Mouse (Mus musculus) limb, embryonic 11.5 days (tissue): ENCODE measurements around the gene Map10. TPM values are rescaled to one million over a fixed set of nuclear protein-coding genes. Genes with fewer than 3 reads are reported as not detected.

Experiments
- ATAC-seq: fragments of 200-750 bp; cut with Nextera tagmentation; 2 replicates; pipeline ENCODE4 v1.8.0; 2017; ENCODE audit warnings: low read depth; ENCODE audit not compliant: insufficient number of reproducible peaks, low FRiP score, low TSS enrichment
- DNase-seq: peaks from one replicate; pipeline ENCODE4 v3.0.0-alpha.2; 2015; ENCODE audit warnings: low spot score
- H3K27ac ChIP-seq: fragments of 300-500 bp; sonication (generic); replicated peaks from 2 replicates; pipeline ENCODE4 v1.5.1; 2014; ENCODE audit warnings: low read depth, mild to moderate bottlenecking, low read length
- H3K27me3 ChIP-seq: fragments of 300-500 bp; sonication (generic); 2 replicates; pipeline ENCODE4 v1.6.1; 2014; ENCODE audit warnings: mild to moderate bottlenecking, low read length, mixed read lengths; ENCODE audit not compliant: control insufficient read depth, insufficient read depth
- H3K36me3 ChIP-seq: fragments of 300-500 bp; sonication (generic); 2 replicates; pipeline ENCODE4 v1.6.1; 2014; ENCODE audit warnings: mild to moderate bottlenecking, low read length, moderate library complexity, mixed read lengths; ENCODE audit not compliant: control insufficient read depth, insufficient read depth
- H3K4me1 ChIP-seq: fragments of 300-500 bp; sonication (generic); 2 replicates; pipeline ENCODE4 v1.6.1; 2014; ENCODE audit warnings: low read length, mixed read lengths; ENCODE audit not compliant: control insufficient read depth, insufficient read depth
- H3K4me2 ChIP-seq: fragments of 300-500 bp; sonication (generic); 2 replicates; pipeline ENCODE4 v1.6.1; 2014; ENCODE audit warnings: low read depth, mild to moderate bottlenecking, moderate library complexity; ENCODE audit not compliant: severe bottlenecking
- H3K4me3 ChIP-seq: fragments of 300-500 bp; sonication (generic); 2 replicates; pipeline ENCODE4 v1.5.1; 2014; ENCODE audit warnings: low read depth, low read length
- H3K9ac ChIP-seq: fragments of 300-500 bp; sonication (generic); 2 replicates; pipeline ENCODE4 v1.6.1; 2014; ENCODE audit warnings: mild to moderate bottlenecking, low read length
- H3K9me3 ChIP-seq: fragments of 300-500 bp; sonication (generic); 2 replicates; pipeline ENCODE4 v1.6.1; 2016; ENCODE audit warnings: low read length; ENCODE audit not compliant: control insufficient read depth
- WGBS: fragments of 180-500 bp; shearing (Covaris S2); extraction: QIAGEN DNeasy Blood & Tissue Kit; methylation state at CpG from one replicate; pipeline ENCODE4 v1.1.7; 2014; 5-methylcytosine and 5-hydroxymethylcytosine counted together
- polyA plus RNA-seq: library from polyadenylated mRNA; unstranded; fragments of >200 nt; fragmentation: Nextera tagmentation; extraction: Ambion mirVana; gene quantifications from 2 replicates; pipeline ENCODE4 v1.2.1, GENCODE M21; 2014

Gene Map10
- polyA plus RNA-seq, 1 experiment from 2014 or later = 7.0 TPM

GRCm38 (mm10) chr8:125690961-125691360 is 21.3 kb downstream of the Map10 start:
- H3K4me2 ChIP-seq = no peak overlapping the region
- no peak overlapping the region for H3K27ac ChIP-seq
- 83% methylated on average over 3 of the region's 3 CpGs for WGBS
- ATAC-seq (no peak), DNase-seq (no peak)
- no peaks in the 10 kb centered on the region for H3K4me1 ChIP-seq
- no peak overlapping the region for H3K9ac ChIP-seq
- no peak overlapping the region for H3K4me3 ChIP-seq
- H3K9me3 ChIP-seq = no peaks in the 10 kb centered on the region
- H3K36me3 ChIP-seq = no peaks in the 10 kb centered on the region
- no peaks in the 10 kb centered on the region for H3K27me3 ChIP-seq

- Histone ChIP-seq H3K36me3 (no peaks in the 10 kb centered on the region), H3K27me3 (no peaks in the 10 kb centered on the region), H3K9me3 (no peaks in the 10 kb centered on the region), H3K9ac (no peak overlapping the region), H3K4me3 (no peak overlapping the region), H3K4me1 (no peaks in the 10 kb centered on the region), H3K27ac (no peak overlapping the region), H3K4me2 (no peak overlapping the region)
- DNase-seq (no peak), ATAC-seq (no peak)
- WGBS = 81% methylated on average over 5 of the region's 5 CpGs
Observed at GRCm38 (mm10) chr8:125692447-125692846, 22.8 kb downstream of the Map10 start.

- H3K9ac ChIP-seq = no peak overlapping the region
- H3K27me3 ChIP-seq = no peaks in the 10 kb centered on the region
- no peak overlapping the region for H3K4me3 ChIP-seq
- 86% methylated on average over 3 of the region's 3 CpGs for WGBS
- H3K4me1 ChIP-seq = no peaks in the 10 kb centered on the region
- no peaks in the 10 kb centered on the region for H3K9me3 ChIP-seq
- ATAC-seq = no peak
- H3K36me3 ChIP-seq = no peaks in the 10 kb centered on the region
- no peak overlapping the region for H3K4me2 ChIP-seq
- H3K27ac ChIP-seq = no peak overlapping the region
- no peak for DNase-seq
Observed at GRCm38 (mm10) chr8:125693197-125693596, 23.6 kb downstream of the Map10 start.

- H3K36me3 ChIP-seq = no peaks in the 10 kb centered on the region
- H3K4me2 ChIP-seq = no peak overlapping the region
- H3K4me1 ChIP-seq = no peaks in the 10 kb centered on the region
- no peak overlapping the region for H3K9ac ChIP-seq
- H3K9me3 ChIP-seq = no peaks in the 10 kb centered on the region
- H3K4me3 ChIP-seq = no peak overlapping the region
- WGBS = 89% methylated on average over 6 of the region's 6 CpGs
- no peak overlapping the region for H3K27ac ChIP-seq
- H3K27me3 ChIP-seq = no peaks in the 10 kb centered on the region
- DNase-seq (no peak), ATAC-seq (no peak)
Observed at GRCm38 (mm10) chr8:125695951-125696350, 26.3 kb downstream of the Map10 start.

- H3K4me1 ChIP-seq = no peaks in the 10 kb centered on the region
- no peak overlapping the region for H3K27ac ChIP-seq
- H3K36me3 ChIP-seq = no peaks in the 10 kb centered on the region
- no peaks in the 10 kb centered on the region for H3K27me3 ChIP-seq
- no peak overlapping the region for H3K4me2 ChIP-seq
- WGBS = 86% methylated on average over 6 of the region's 6 CpGs
- ATAC-seq (no peak), DNase-seq (no peak)
- H3K4me3 ChIP-seq = no peak overlapping the region
- H3K9ac ChIP-seq = no peak overlapping the region
- H3K9me3 ChIP-seq = no peaks in the 10 kb centered on the region
Observed at GRCm38 (mm10) chr8:125699391-125700025, 29.9 kb downstream of the Map10 start.

- WGBS = 81% methylated on average over 7 of the region's 7 CpGs
- no peaks in the 10 kb centered on the region for H3K4me1 ChIP-seq
- H3K36me3 ChIP-seq = no peaks in the 10 kb centered on the region
- H3K4me2 ChIP-seq = no peak overlapping the region
- no peak for DNase-seq
- no peak overlapping the region for H3K9ac ChIP-seq
- ATAC-seq = no peak
- no peaks in the 10 kb centered on the region for H3K27me3 ChIP-seq
- no peak overlapping the region for H3K27ac ChIP-seq
- H3K9me3 ChIP-seq = no peaks in the 10 kb centered on the region
- H3K4me3 ChIP-seq = no peak overlapping the region
Observed at GRCm38 (mm10) chr8:125700407-125700806, 30.8 kb downstream of the Map10 start.

- Histone ChIP-seq H3K27ac (no peak overlapping the region), H3K36me3 (no peaks in the 10 kb centered on the region), H3K9me3 (no peaks in the 10 kb centered on the region), H3K4me2 (no peak overlapping the region), H3K4me1 (no peaks in the 10 kb centered on the region), H3K27me3 (no peaks in the 10 kb centered on the region), H3K4me3 (no peak overlapping the region), H3K9ac (no peak overlapping the region)
- WGBS = 76% methylated on average over 15 of the region's 15 CpGs
- ATAC-seq (no peak), DNase-seq (no peak)
Observed at GRCm38 (mm10) chr8:125702868-125703473, 33.4 kb downstream of the Map10 start.

- H3K4me3 ChIP-seq = no peak overlapping the region
- 83% methylated on average over 6 of the region's 6 CpGs for WGBS
- DNase-seq = no peak
- no peak for ATAC-seq
- no peak overlapping the region for H3K4me2 ChIP-seq
- no peaks in the 10 kb centered on the region for H3K36me3 ChIP-seq
- H3K9ac ChIP-seq = no peak overlapping the region
- H3K4me1 ChIP-seq = no peaks in the 10 kb centered on the region
- no peaks in the 10 kb centered on the region for H3K9me3 ChIP-seq
- H3K27me3 ChIP-seq = no peaks in the 10 kb centered on the region
- H3K27ac ChIP-seq = no peak overlapping the region
Observed at GRCm38 (mm10) chr8:125704434-125704833, 34.8 kb downstream of the Map10 start.

- no peaks in the 10 kb centered on the region for H3K27me3 ChIP-seq
- no peak overlapping the region for H3K27ac ChIP-seq
- no peak for ATAC-seq
- H3K4me1 ChIP-seq = no peaks in the 10 kb centered on the region
- H3K9me3 ChIP-seq = no peaks in the 10 kb centered on the region
- WGBS = 88% methylated on average over 7 of the region's 7 CpGs
- DNase-seq = no peak
- no peaks in the 10 kb centered on the region for H3K36me3 ChIP-seq
- no peak overlapping the region for H3K9ac ChIP-seq
- H3K4me2 ChIP-seq = no peak overlapping the region
- no peak overlapping the region for H3K4me3 ChIP-seq
Observed at GRCm38 (mm10) chr8:125705816-125706215, 36.2 kb downstream of the Map10 start.
